Mouse (Mus musculus): ENCODE data around the gene Cubn. TPM values are rescaled to one million over a fixed set of nuclear protein-coding genes. Genes with fewer than 3 reads are reported as not detected.

Cubn gene
- polyA plus RNA-seq, 3 experiments from 2014 or later, result 0.11 TPM; not detected in 2

DNA sequence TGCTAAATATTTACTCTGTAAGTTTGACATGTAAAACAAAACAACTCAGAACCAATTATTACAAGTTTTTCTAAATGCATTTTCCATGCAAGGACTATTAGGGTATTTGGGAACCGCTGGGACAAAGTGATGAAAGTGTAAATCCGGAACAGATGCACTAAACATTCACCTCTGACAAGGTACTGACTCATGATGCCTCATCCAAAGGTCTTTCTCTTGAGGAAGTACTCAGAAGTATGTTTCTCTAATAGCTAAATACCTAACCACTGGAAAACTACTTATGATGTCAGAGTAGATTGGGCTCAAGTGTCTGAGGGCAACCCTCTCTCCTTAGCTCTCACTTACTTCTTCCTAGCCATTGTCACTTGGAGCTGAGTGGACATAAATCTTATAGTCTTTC, 10.9 kb downstream of the Cubn start:
- ATAC-seq, result no peak

DNA sequence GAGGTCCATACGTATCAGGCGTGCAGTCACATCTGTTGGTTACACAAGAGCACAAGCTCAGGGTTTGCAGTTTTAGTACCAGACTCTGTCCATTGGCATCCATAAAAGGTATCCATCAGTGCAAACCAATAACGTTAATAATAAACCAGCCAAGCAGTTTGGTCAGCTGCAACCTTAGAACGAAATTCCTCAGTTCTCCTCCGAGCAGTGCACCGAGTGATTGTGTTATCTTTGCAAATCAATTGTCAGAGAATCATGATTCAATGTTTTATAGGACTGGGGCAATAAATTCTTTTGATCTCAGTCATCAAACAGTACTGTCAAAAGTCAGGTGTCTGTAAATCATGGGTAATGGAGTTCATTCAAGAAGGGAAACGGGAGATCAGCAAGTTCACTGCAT, 12.4 kb downstream of the Cubn start:
- ATAC-seq, result no peak

DNA sequence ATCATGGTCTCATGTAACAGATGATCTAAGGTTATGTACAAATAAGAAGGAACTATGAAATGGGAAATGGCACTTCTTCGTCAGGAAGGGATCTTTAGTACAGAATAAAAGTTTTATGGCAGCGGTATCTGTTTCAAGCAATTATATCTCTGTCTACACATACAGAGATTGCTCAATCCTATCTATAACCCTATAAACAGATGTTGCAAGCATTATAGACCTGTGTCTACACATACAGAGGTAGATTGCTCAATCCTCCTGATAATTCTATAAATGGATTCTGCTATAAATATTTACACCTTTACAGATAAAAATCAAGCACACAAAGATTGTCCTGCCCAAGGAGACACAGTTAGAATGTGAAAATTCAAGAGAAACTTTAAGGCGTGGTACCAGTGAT, 21.5 kb downstream of the Cubn start:
- ATAC-seq, result no peak

- ATAC-seq, result no peak
These were observed 22.0 kb downstream of the Cubn start for GRCm38 (mm10) chr2:13469641-13470040.

DNA sequence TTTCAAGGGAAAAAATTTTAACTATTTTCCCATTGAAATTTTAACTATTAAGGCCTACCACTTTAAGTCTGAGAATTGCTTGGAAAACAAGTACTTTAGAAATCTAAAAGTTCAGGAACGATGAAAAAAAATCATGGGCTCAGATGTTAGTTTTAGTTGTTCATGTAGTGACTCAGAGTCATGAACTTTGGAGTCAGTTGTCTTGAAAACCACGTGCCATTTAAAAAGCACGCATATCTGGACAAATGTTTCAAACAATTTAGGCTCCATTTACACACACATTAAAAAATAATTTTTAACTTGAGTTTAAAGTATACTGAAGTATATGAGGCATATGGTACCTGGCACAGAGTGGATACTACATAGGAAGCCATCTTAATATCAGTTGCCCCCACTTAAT, 24.9 kb downstream of the Cubn start:
- ATAC-seq, result no peak

DNA sequence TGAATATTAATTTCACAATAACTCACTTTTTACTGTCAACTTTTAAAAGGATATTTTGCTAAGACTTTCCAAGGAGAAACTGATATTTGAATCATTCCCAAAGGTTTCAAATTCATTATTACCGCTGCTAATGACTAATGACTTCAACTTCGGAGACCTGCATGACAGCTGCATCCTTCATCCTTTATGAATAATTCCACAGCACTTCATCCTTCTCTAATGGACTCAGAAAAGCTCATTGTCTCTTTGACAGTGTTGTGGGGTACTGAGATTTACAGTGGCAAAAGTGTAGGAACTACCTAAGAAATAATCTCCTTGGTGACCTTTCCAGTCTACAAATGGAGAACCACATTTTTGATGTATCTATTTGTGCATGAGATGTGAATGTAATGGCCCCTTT, 33.5 kb downstream of the Cubn start:
- no peak for ATAC-seq

DNA sequence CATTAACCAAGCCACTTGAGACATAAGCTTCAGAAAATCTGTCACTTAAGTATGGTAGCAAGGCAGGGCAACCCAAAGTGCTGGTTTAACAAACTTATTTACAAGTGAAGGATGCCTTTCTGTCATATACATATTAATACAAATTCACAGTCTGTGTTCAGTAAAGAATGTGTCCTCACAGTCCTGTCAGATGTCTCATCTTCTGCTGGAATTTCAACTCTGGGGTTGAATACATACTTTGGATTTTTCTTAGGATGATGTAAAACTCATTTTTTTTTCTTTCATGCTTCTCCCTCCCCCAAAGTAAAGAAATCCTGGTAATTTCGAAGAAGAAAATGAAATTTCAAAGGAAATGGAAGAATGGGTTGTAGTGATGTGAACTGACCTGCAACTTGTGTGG, 34.8 kb downstream of the Cubn start:
- no peak for ATAC-seq

DNA sequence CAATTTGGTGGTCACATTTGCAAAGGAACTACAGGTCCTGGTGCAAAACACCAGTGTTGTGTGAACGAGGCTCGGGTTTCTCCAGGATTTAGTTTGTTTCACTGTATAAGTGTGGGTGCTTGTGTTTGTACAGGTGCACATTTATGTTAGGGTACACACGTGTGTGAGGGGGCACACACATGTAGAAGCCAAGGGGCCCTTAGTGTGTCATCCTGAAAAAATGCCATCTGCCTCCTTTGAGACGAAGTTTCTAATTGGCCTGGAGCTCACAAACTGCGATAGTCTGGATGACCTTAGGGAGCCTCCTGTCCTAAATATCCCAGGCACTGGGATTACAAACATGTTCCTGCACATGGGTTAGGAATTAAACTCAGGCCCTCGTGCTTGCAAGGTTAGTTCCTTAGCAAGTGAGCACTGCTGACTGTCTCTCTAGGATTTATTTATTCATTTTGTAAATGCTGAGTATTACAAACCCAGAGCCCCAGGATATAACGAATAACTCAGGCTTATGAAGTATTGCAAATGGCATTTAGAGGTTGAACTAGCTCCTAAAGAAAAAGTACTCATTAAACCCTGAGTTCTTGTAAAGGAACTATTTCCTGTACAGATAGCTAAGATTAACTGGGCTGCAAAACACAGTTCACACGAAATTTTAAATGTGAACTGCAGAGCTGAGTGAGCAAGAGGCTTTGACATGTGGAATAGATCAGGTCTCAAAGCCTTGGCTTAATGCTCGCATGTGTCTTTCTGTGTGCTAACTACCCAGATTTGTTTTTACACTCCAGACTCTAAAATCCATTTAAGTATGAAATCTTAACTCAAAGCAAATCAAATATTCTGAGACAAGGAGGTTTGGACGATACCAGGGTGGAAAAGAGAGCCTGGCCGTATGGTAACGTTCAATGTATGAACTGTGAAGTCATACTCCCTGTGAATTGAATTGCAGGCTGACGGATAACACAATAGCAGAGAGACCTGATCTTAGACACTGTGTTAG, 39.8 kb downstream of the Cubn start:
- no peak for ATAC-seq

DNA sequence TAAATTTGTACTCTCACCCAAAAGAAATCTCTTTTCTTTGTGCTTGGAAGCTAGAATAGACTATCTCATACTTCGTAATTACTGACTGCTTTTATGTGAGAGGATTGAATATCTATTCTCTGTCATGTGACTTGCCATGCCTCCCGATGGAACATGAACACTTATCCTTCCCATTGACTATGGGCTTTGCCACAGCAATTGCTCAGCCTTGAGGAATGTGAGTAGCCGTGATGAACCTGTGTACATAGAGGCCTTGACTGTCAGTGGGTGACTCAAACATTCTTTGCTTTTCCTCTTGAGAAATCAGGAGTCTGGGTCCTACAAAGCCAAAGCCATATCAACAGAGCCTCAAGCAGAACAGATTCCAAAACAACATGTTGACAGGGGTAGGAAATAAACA, 40.7 kb downstream of the Cubn start:
- ATAC-seq, result no peak

DNA sequence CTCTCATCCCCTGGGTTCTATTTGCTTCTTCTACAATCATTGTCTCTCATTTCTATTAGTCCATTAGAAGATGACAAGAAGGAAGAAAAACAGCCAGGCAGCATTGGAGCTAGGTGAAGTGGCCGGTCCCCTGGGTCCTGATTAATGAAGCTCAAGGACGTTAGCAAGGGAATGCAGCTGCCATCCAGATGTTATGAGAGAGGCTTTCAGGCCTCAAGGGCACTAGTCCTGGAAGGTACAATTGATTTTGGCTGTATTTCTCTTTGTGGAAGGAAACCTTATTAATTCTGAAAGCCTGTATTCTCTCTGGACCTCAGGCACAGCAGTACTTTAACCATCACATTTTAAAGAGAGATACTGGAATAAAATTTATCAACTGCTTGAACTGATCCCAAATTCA, 41.1 kb downstream of the Cubn start:
- ATAC-seq, result no peak

- no peak for ATAC-seq
These were observed 46.5 kb downstream of the Cubn start for GRCm38 (mm10) chr2:13445156-13445555.

DNA sequence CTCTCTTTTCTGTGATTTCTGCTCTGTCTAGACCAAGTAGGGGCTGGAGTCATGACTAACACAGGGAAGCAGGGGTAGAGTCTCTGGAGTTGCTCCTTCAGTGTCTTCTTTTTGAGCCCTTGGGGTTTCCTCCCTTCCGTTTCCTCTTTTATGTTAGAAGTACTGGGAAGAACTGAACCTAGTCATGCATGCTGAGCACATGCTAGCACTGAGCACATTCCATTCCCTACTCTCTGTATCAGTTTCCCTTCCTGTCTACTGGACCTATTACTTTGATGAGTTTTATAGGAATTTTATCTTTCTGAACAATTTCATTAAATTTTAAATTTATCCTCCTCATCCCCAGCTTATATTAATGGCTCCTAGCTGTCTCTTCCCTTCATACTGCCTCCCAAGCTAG, 52.6 kb downstream of the Cubn start:
- no peak for ATAC-seq

GRCm38 (mm10) chr2:13438275-13438845, 53.3 kb downstream of the Cubn start:
- ATAC-seq, result no peak

DNA sequence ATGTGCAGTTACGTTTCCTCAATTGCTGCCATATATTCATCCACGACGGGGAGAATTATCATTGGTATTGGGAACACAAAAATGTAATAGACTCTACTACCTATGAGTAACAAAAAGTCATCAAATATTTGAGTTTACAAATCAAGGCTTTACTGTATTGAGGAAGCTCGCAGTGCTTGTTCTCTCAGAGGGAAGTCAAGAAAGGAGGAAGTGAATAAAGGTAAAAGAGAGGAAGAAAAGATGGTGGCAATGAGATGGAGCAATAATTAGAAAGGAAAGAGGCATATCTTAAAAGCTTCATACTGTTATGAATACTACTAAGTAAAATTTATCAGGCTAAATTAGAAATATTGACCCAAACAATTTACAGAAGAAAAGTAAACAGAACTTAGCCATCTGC, 59.6 kb downstream of the Cubn start:
- no peak for ATAC-seq

DNA sequence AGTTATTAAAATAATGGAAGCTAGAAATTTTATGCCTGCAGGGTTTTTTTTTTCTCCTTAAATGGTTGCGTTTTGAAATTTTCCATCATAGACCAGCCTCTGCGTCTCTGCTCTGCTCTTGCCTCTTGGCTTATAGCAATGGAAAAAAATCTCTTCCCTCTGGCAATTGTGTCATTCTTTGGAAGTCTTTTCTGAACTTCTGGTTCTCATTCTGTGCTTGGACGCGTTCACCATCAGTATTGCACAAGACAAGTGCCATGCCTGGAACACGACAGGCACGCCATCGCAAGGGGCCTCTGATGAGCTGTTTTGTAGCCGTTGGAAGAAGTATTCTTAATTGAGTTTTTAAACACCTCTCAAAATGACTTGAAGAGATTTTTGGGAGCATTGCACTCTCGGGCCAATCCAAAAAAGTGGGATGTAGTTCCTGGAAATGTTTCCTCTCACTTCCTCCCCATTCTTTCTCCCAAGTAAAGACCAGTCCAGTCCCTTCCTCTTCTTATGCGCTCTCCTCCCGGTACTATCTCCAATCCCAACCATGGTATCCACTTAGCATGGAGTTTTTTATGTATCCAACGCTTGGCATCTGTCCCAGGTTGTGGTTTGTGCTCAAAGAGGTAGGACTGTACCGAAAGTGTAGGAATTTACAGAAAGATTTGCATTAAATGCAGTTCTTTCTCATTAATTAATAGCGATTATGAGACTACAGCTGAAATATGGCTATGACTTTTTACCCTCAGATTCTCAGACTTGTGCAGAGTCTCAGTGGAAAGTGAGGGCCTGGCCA, 69.4 kb downstream of the Cubn start:
- no peak for ATAC-seq

DNA sequence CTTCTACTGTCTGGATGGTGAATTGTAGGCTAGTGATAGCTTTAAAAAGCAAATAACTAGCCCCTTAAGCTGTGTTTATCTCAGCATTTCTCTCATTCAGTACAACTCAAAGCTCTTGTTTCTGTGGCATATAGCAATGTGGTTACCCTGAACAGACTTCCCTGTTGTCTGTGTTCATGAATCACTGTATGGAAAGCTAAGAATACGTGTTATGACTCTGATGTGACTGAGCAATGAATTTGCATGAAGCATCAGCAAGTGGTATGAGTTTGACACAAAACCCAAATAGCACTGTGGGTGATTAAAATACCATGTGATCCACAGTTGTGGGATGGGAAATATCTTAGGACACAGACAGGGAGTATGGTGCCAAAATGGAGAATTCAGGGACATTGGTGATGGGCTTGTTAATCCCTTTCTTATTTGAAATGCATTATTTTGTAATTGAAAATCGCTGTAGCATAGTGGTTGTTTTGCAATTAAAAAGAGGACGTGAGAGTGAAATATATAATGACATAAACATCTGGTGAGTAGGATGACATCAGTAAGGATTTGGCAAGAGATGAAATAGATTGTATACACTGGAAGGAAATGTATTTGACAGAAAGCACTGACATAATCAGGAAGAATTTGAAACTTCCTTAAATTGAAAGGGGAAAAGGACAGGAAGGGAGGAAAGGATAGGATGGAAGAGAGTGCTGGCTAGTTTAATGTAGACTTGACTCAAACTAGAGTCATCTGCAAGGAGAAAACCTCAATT, 74.7 kb downstream of the Cubn start:
- no peak for ATAC-seq

DNA sequence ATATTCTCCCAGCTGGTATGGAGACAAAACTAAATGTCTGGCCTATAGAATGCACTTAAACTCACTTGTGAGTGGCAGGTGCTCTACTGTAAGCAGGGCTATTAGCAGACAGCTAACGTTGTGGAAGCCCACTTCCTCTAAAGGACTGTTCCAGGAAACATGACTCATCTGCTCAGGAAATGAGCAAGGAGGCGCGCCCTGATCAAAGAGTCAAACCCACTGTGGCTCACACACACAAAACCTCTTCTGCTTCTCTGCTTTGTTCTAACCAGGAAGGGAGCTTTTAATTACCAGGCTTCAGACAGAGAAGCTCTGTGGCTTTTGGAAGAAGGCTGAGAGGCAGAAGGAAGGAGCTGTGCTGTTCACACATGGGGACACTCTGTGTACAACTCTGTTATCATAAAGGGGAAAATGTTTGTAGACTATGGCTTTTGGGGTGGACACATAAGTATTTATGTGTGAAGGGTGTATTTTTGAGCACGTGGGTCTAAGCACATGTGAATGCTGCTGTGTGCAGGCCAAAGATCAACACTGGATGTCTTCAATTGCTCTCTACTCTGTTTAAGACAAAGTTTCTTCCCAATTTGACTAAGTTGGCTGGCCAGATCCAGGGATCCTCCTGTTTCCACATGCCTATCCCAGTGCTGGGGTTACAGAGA, 78.0 kb downstream of the Cubn start:
- peak; percentile 92 for ATAC-seq

DNA sequence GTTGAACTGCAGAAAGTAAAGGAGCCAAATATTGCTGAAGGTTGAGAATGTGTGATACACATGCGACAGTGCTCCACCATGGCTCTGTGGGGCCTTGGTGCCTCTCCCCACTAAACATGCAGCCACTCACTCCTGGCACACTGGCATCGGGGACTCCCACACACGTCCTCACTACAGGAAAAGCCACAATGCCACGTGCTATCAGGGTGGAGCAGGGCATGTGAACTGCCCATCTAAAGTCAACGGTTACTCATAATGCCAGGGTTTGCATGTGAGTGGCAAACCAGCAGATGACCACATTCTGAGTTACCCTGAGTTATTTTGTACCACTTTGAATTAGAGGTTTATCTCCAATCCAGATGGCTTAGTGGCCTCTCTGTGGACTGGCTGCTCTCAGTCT, 81.0 kb downstream of the Cubn start:
- ATAC-seq, result no peak

DNA sequence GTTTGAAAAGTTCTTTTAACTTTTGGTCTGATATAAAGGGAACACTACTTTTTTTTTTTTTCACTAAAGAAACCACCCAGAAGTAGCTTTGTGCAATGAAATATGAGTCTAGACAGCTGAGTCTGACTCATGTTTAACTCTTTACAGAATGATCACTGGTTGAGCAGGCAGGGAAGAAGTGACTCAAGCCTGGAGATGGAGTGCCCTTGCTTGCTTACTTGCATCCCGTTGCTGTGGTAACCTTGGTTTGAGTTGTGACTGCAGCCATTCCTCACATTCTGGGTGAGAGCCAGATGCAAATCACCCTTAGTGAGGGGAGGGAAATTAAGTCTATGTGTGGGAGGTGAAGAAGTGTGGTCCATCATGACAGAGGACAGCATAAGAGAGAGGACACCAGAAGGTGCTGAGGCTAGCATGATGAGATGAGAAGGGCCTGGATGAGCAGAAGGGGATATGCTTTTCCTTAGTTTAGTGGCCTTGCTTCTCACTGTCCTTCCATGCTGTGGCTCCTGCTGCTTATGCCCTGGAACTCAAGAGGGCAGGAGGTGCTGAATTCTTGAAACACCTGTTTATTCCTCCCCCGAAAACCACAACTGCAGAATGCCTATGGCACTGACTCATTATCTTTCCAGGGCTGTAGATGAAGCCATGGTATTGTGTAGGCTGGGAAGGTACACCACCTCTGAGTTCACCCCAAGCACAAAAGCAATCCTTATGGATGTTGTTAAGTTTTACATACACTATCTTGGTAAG, 81.7 kb downstream of the Cubn start:
- ATAC-seq, result peak; percentile 41

DNA sequence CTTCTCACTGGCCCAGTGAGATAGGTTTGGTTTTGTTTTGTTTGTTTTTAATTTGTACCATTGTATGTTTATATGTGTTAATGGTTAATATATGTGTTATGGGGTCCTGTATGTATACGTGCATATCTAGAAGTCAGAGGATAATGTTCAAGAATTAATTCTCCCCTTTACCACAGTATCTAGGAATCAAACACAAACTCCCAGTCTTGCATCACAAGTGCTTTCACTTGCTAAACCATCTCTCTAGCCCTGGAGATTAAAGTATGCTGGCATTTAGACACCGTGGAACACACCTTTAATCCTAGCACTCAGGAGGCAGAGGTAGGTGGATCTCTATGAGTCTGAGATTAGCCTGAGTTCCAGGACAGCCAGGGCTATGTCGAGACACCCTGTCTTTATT, 83.3 kb downstream of the Cubn start:
- ATAC-seq, result no peak

- no peak for ATAC-seq
These were observed 83.9 kb downstream of the Cubn start for GRCm38 (mm10) chr2:13407698-13408097.
